ENCODE assay signal across 13 mouse cellular contexts in the genomic region with DNA sequence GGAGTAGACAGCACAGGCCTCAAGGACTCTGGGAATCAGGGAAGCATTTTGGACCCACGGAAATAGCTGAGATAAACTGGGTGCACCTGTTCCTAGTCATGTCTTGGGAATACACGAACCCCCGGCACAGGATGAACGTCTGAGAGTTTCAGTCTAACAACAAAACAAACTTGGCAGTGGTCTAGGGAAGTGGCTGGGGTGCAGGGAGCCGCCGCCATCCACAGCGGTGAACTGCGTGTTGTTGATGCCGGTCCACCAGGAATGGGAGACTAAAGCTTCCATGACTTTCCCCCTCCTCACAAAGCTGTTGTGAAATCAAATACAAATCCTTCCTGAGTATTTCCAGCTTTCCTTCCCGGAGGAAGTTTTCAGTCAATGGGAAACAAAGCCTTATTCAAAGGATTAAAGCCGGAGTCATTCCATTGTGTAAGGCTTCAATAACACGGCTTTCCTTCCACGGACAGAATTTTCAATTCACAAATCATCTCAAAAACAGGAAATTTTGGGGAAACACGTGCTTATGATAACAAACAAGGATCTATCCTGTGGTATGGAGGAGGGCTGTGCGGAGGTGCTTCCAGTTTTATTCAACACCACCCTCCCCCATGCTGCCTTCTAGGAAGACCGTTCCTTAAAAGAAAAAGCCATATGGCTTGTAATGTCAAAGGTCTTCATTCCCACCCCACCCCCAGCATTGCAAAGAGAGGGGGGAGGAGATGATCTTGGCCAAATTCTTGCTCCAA. TPM values are rescaled to one million over a fixed set of nuclear protein-coding genes. Genes with fewer than 3 reads are reported as not detected.
A peak's percentile ranks its signal among the peaks of the same experiment; 100 is the strongest.
DNase-seq lines count a peak whose midpoint lies in the region; ATAC-seq and TF ChIP-seq lines count a peak whose summit lies in the region.
"Had no signal": no experiment of that assay in that cellular context is flagged by ENCODE, and none has a peak within 500 bp of the region (broad histone marks: within the 10 kb centered on the region; RNA-seq: fewer than 3 reads in every experiment).

No protein-coding gene starts in this region.

- ATAC-seq in forebrain, embryonic 15.5 days (replicated peaks), result 0 out of 2 replicates have a peak, but pooled peaks have one; percentile 53

- H3K27me3 ChIP-seq in forebrain, embryonic 15.5 days, result no peaks in the 10 kb centered on the region
- no peaks in the 10 kb centered on the region for H3K27me3 ChIP-seq in limb, embryonic 10.5 days (ENCODE audit: low read depth, poor library complexity, severe bottlenecking)
- H3K27me3 ChIP-seq: limb, embryonic 15.5 days had no signal

- H3K4me2 ChIP-seq in forebrain, embryonic 15.5 days (replicated peaks), result no peak overlapping the region
- H3K4me2 ChIP-seq: limb, embryonic 15.5 days had no signal

- no peaks in the 10 kb centered on the region for H3K9me3 ChIP-seq in forebrain, embryonic 15.5 days
- no peaks in the 10 kb centered on the region for H3K9me3 ChIP-seq in limb, embryonic 10.5 days (replicated peaks)
- H3K9me3 ChIP-seq: limb, embryonic 15.5 days had no signal

- H3K4me3 ChIP-seq in layer of hippocampus, adult 2 months, result no peak overlapping the region; the same call in 1 of the 2 replicates
- no peak overlapping the region for H3K4me3 ChIP-seq in brown adipose tissue, adult 24 weeks (ENCODE audit: insufficient read depth, low read depth, low read length)
- H3K4me3 ChIP-seq in forebrain, embryonic 15.5 days, result no peak overlapping the region
- no peak overlapping the region for H3K4me3 ChIP-seq in limb, embryonic 10.5 days
- H3K4me3 ChIP-seq: erythroblast, embryonic 14.5 days; left cerebral cortex, adult 2 months; limb, embryonic 15.5 days had no signal

- peak overlapping the region; percentile 74; the same call in 1 of the 2 replicates for H3K27ac ChIP-seq in layer of hippocampus, adult 2 months
- peak overlapping the region; percentile 68 for H3K27ac ChIP-seq in brown adipose tissue, adult 24 weeks (replicated peaks; ENCODE audit: low read depth, low read length)
- H3K27ac ChIP-seq in forebrain, embryonic 15.5 days (replicated peaks), result no peak overlapping the region
- H3K27ac ChIP-seq in limb, embryonic 10.5 days, result no peak overlapping the region
- H3K27ac ChIP-seq: left cerebral cortex, adult 2 months; limb, embryonic 15.5 days had no signal

- no peak for TF ChIP-seq CTCF in layer of hippocampus, adult 2 months (conservative IDR thresholded peaks at IDR 0.05)

- H3K9ac ChIP-seq in forebrain, embryonic 15.5 days (replicated peaks), result no peak overlapping the region
- H3K9ac ChIP-seq: limb, embryonic 15.5 days had no signal

- H3K36me3 ChIP-seq in forebrain, embryonic 15.5 days, result no peaks in the 10 kb centered on the region
- no peaks in the 10 kb centered on the region for H3K36me3 ChIP-seq in limb, embryonic 10.5 days
- H3K36me3 ChIP-seq: limb, embryonic 15.5 days had no signal

- WGBS in forebrain, embryonic 15.5 days, result 26% methylated on average over 16 of the region's 16 CpGs
- 65% methylated on average over 16 of the region's 16 CpGs for WGBS in limb, embryonic 10.5 days

- peaks cover 10% of the 10 kb centered on the region; the same call in 1 of the 2 replicates for H3K4me1 ChIP-seq in brown adipose tissue, adult 24 weeks (ENCODE audit: control insufficient read depth, insufficient read depth, insufficient read length, low read length)
- peaks cover 8% of the 10 kb centered on the region; the same call in 1 of the 2 replicates for H3K4me1 ChIP-seq in forebrain, embryonic 15.5 days
- peaks cover 9% of the 10 kb centered on the region; the same call in 1 of the 2 replicates for H3K4me1 ChIP-seq in limb, embryonic 10.5 days

- intact Hi-C loops in heart, postnatal 25 days (cut with DNase I), result no loop called here

- DNase-seq in heart, adult 11 months, result peak; percentile 94
- DNase-seq in heart, postnatal 25 days (ENCODE audit: low spot score), result no peak
- peak in 1 of 2 experiments; percentile 8 for DNase-seq in layer of hippocampus, adult 2 months (ENCODE audit: low spot score in 2 of 2)
- no peak for DNase-seq in layer of hippocampus, postnatal 14 days (ENCODE audit: low spot score in 2 of 2)
- DNase-seq in gastrocnemius, postnatal 25 days, result no peak
- DNase-seq in limb, embryonic 10.5 days (ENCODE audit: low spot score), result no peak
- DNase-seq: cerebellum, postnatal 25 days; thymus, postnatal 36 days had no signal

RNA-seq across cellular contexts. Expression of gene Dars, which starts 23.4 kb away (rescaled TPM):
- total RNA-seq in heart, postnatal 25 days (2021), result 10 to 100 TPM; 61.0 to 63.0 TPM
- total RNA-seq in layer of hippocampus, adult 2 months (2021), result 10 to 100 TPM; 66.3 to 68.0 TPM
- 10 to 100 TPM; 68.9 to 71.2 TPM for total RNA-seq in layer of hippocampus, postnatal 14 days (2021)
- 70.1 and 74.0 TPM in 2 replicates for polyA plus RNA-seq in brown adipose tissue, adult 24 weeks (2012; ENCODE audit: insufficient read depth, insufficient read length, missing spikeins)
- 137 and 141 TPM in 2 replicates for polyA plus RNA-seq in forebrain, embryonic 15.5 days (2015; fragmentation: Nextera tagmentation; extraction: Ambion mirVana)
- total RNA-seq in gastrocnemius, postnatal 25 days (2021), result 10 to 100 TPM; 61.3 to 61.8 TPM
- polyA plus RNA-seq in limb, embryonic 10.5 days (2016; fragmentation: Nextera tagmentation; extraction: Ambion mirVana), result 148 and 175 TPM in 2 replicates

Comparison
In these comparisons a context has a peak if more than half of its experiments do, and no peak if none do; other contexts are left out.
1. H3K27ac ChIP-seq: peak in layer of hippocampus, adult 2 months (single experiment) and brown adipose tissue, adult 24 weeks (single experiment); none in forebrain, embryonic 15.5 days (single experiment) and limb, embryonic 10.5 days (single experiment).